8 mouse cellular contexts compared by ENCODE assay signal in genomic region chrX:159256921-159257421, GRCm38 (mm10). TPM values are rescaled to one million over a fixed set of nuclear protein-coding genes. Genes with fewer than 3 reads are reported as not detected.
DNase-seq lines count a peak whose midpoint lies in the region; ATAC-seq and TF ChIP-seq lines count a peak whose summit lies in the region.

No protein-coding gene starts in this region.

- TF ChIP-seq CTCF in kidney, adult 2 months (conservative IDR thresholded peaks at IDR 0.05; ENCODE audit: insufficient read depth, insufficient read length, low read depth, low read length): no peak
- no peak for TF ChIP-seq CTCF in midbrain, postnatal 0 days (IDR thresholded peaks at IDR 0.05)

- TF ChIP-seq POLR2A in kidney, adult 2 months (IDR thresholded peaks at IDR 0.05; ENCODE audit: low read depth, low read length): no peak

- H3K36me3 ChIP-seq in embryonic facial prominence, embryonic 13.5 days: no peaks in the 10 kb centered on the region
- H3K36me3 ChIP-seq in kidney, adult 2 months (ENCODE audit: control insufficient read depth, insufficient read depth, low read length): no peaks in the 10 kb centered on the region
- no peaks in the 10 kb centered on the region for H3K36me3 ChIP-seq in liver, embryonic 11.5 days (ENCODE audit: control insufficient read depth, insufficient read depth, low read length)
- no peaks in the 10 kb centered on the region for H3K36me3 ChIP-seq in midbrain, postnatal 0 days (ENCODE audit: insufficient read depth, low read length)
- H3K36me3 ChIP-seq in stomach, embryonic 14.5 days (ENCODE audit: control insufficient read depth, insufficient read depth, low read length): no peaks in the 10 kb centered on the region

- H3K4me1 ChIP-seq in embryonic facial prominence, embryonic 13.5 days: no peaks in the 10 kb centered on the region; the same call in 1 of the 2 replicates
- H3K4me1 ChIP-seq in kidney, adult 2 months (ENCODE audit: control insufficient read depth, insufficient read depth, low read length): no peaks in the 10 kb centered on the region; the same call in 1 of the 2 replicates
- no peaks in the 10 kb centered on the region for H3K4me1 ChIP-seq in liver, embryonic 11.5 days (replicated peaks; ENCODE audit: control insufficient read depth, insufficient read depth, low read length)
- H3K4me1 ChIP-seq in midbrain, postnatal 0 days (ENCODE audit: insufficient read depth, low read length): no peaks in the 10 kb centered on the region
- H3K4me1 ChIP-seq in stomach, embryonic 14.5 days (ENCODE audit: control insufficient read depth, insufficient read depth, low read length): no peaks in the 10 kb centered on the region

- peak; percentile 72 for DNase-seq in A20 (ENCODE audit: low read depth, low spot score)
- DNase-seq in adrenal gland, postnatal 14 days: peak; percentile 64
- DNase-seq in heart, adult 9 months (ENCODE audit: low spot score in 2 of 2): peak; percentile 26 to 34
- peak; percentile 39 for DNase-seq in kidney, adult 2 months
- peak; percentile 35 for DNase-seq in liver, embryonic 11.5 days (ENCODE audit: low spot score)
- DNase-seq in midbrain, postnatal 0 days (ENCODE audit: low spot score): peak; percentile 19

- ATAC-seq in embryonic facial prominence, embryonic 13.5 days (ENCODE audit: insufficient number of reproducible peaks, insufficient read depth, low FRiP score, low TSS enrichment, low read depth): no peak
- ATAC-seq in liver, embryonic 11.5 days (replicated peaks; ENCODE audit: low FRiP score): no peak
- ATAC-seq in midbrain, postnatal 0 days (ENCODE audit: low FRiP score): no peak
- ATAC-seq in stomach, embryonic 14.5 days (ENCODE audit: insufficient number of reproducible peaks, insufficient read depth, low FRiP score, low read depth): no peak

- H3K9ac ChIP-seq in embryonic facial prominence, embryonic 13.5 days: peak overlapping the region; percentile 80
- H3K9ac ChIP-seq in liver, embryonic 11.5 days (ENCODE audit: low read depth, low read length): peak overlapping the region; percentile 74
- H3K9ac ChIP-seq in midbrain, postnatal 0 days (replicated peaks; ENCODE audit: low read length, poor library complexity, severe bottlenecking): peak overlapping the region; percentile 52
- peak overlapping the region; percentile 57 for H3K9ac ChIP-seq in stomach, embryonic 14.5 days (replicated peaks; ENCODE audit: low read depth, low read length)

- peak overlapping the region; percentile 87; the same call in 1 of the 2 replicates for H3K27ac ChIP-seq in embryonic facial prominence, embryonic 13.5 days
- peak overlapping the region; percentile 17; the same call in 1 of the 2 replicates for H3K27ac ChIP-seq in kidney, adult 2 months (ENCODE audit: insufficient read depth, low read depth, low read length)
- no peak overlapping the region for H3K27ac ChIP-seq in liver, embryonic 11.5 days (ENCODE audit: low read depth, low read length)
- H3K27ac ChIP-seq in midbrain, postnatal 0 days (ENCODE audit: low read depth, low read length): 0 out of 2 replicates have a peak overlapping the region, but pooled peaks have one; percentile 82
- peak overlapping the region; percentile 82; the same call in 1 of the 2 replicates for H3K27ac ChIP-seq in stomach, embryonic 14.5 days (ENCODE audit: low read length)

- H3K9me3 ChIP-seq in embryonic facial prominence, embryonic 13.5 days: no peaks in the 10 kb centered on the region
- no peaks in the 10 kb centered on the region for H3K9me3 ChIP-seq in liver, embryonic 11.5 days (ENCODE audit: control insufficient read depth, low read length)
- no peaks in the 10 kb centered on the region for H3K9me3 ChIP-seq in midbrain, postnatal 0 days (ENCODE audit: low read length)
- no peaks in the 10 kb centered on the region for H3K9me3 ChIP-seq in stomach, embryonic 14.5 days (ENCODE audit: control insufficient read depth, low read depth, low read length)

- peak overlapping the region; percentile 63 for H3K4me2 ChIP-seq in embryonic facial prominence, embryonic 13.5 days
- H3K4me2 ChIP-seq in liver, embryonic 11.5 days: peak overlapping the region; percentile 72
- H3K4me2 ChIP-seq in midbrain, postnatal 0 days (ENCODE audit: low read depth, low read length, poor library complexity, severe bottlenecking): peak overlapping the region; percentile 48
- peak overlapping the region; percentile 46 for H3K4me2 ChIP-seq in stomach, embryonic 14.5 days (replicated peaks; ENCODE audit: low read depth, low read length)

- WGBS in embryonic facial prominence, embryonic 13.5 days: 22% methylated on average over 20 of the region's 20 CpGs
- WGBS in kidney, adult 2 months: 0% methylated on average over 20 of the region's 20 CpGs
- WGBS in liver, embryonic 11.5 days: 11% methylated on average over 20 of the region's 20 CpGs
- WGBS in midbrain, postnatal 0 days: 19% methylated on average over 20 of the region's 20 CpGs
- 11% methylated on average over 20 of the region's 20 CpGs for WGBS in stomach, embryonic 14.5 days

- peak overlapping the region; percentile 63 for H3K4me3 ChIP-seq in embryonic facial prominence, embryonic 13.5 days
- peak overlapping the region; percentile 96 for H3K4me3 ChIP-seq in kidney, adult 2 months (ENCODE audit: insufficient read depth, low read depth, low read length)
- peak overlapping the region; percentile 76 for H3K4me3 ChIP-seq in liver, embryonic 11.5 days (ENCODE audit: low read depth, low read length)
- peak overlapping the region; percentile 59 for H3K4me3 ChIP-seq in midbrain, postnatal 0 days (ENCODE audit: low read depth, low read length)
- H3K4me3 ChIP-seq in stomach, embryonic 14.5 days (ENCODE audit: low read depth, low read length): peak overlapping the region; percentile 56

- H3K27me3 ChIP-seq in embryonic facial prominence, embryonic 13.5 days: peaks cover 18% of the 10 kb centered on the region
- H3K27me3 ChIP-seq in kidney, adult 2 months (replicated peaks; ENCODE audit: control insufficient read depth, insufficient read depth, low read length): no peaks in the 10 kb centered on the region
- H3K27me3 ChIP-seq in liver, embryonic 11.5 days (replicated peaks; ENCODE audit: control insufficient read depth, insufficient read depth, low read length): peaks cover 10% of the 10 kb centered on the region
- H3K27me3 ChIP-seq in midbrain, postnatal 0 days (ENCODE audit: insufficient read depth, low read length): no peaks in the 10 kb centered on the region
- no peaks in the 10 kb centered on the region for H3K27me3 ChIP-seq in stomach, embryonic 14.5 days (ENCODE audit: control insufficient read depth, insufficient read depth, low read length)

RNA-seq across cellular contexts. Expression of gene Rps6ka3, which starts 46.9 kb away (rescaled TPM):
- 62.6 and 64.2 TPM in 2 replicates for total RNA-seq in adrenal gland, postnatal 14 days (2021)
- polyA plus RNA-seq in embryonic facial prominence, embryonic 13.5 days (2015; fragmentation: Nextera tagmentation; extraction: Ambion mirVana): 5.2 and 6.8 TPM in 2 replicates
- 13.4 and 14.6 TPM in 2 replicates for polyA plus RNA-seq in kidney, adult 2 months (2012; rRNA removed)
- polyA plus RNA-seq in liver, embryonic 11.5 days (2014; fragmentation: Nextera tagmentation; extraction: Ambion mirVana): 5.1 and 5.8 TPM in 2 replicates
- total RNA-seq in midbrain, postnatal 0 days (2014; rRNA removed): 21.2 and 21.5 TPM in 2 replicates
- 2.5 and 2.8 TPM in 2 replicates for polyA plus RNA-seq in midbrain, postnatal 0 days (2015; fragmentation: Nextera tagmentation; extraction: Ambion mirVana)
- 8.3 and 9.9 TPM in 2 replicates for polyA plus RNA-seq in stomach, embryonic 14.5 days (2014; fragmentation: Nextera tagmentation; extraction: Ambion mirVana)

Comparison
In these comparisons a context has a peak if more than half of its experiments do, and no peak if none do; other contexts are left out.
1. DNase-seq: peak in every context shown above with its lines; median percentile 72 in A20; 64 in adrenal gland, postnatal 14 days; 39 in kidney, adult 2 months; 35 in liver, embryonic 11.5 days; 30 in heart, adult 9 months; 19 in midbrain, postnatal 0 days.